Mouse (Mus musculus): ENCODE measurements at regions not wholly inside any gene's neighbourhood (a gene's known extent, or its start where the extent isn't known, plus 50 kb on each side); places are given as distances from the start of the nearest gene placed in this dataset.
A peak's percentile ranks its signal among the peaks of the same experiment; 100 is the strongest.

DNA sequence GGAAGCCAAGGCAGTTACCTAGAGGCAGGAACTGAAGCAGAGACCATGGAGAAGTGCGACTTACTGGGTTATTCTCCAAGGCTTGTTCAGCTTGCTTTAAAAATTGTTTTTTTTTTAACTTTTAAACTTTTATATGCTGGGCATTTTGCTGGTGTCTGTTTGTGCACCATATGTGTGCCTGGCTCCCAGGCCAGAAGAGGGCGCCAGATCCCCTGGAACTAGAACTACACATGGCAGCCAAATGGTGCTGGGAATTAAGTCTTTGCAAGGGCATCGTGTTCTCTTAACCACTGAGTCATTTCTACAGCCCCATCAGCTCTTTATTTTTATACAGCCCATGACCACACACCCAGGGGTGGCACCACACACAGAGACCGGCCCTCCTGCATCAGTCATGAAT lies 269.7 kb upstream of the Dio3 start:
- intact Hi-C loops (cut with DNase I), result no loop called here

DNA sequence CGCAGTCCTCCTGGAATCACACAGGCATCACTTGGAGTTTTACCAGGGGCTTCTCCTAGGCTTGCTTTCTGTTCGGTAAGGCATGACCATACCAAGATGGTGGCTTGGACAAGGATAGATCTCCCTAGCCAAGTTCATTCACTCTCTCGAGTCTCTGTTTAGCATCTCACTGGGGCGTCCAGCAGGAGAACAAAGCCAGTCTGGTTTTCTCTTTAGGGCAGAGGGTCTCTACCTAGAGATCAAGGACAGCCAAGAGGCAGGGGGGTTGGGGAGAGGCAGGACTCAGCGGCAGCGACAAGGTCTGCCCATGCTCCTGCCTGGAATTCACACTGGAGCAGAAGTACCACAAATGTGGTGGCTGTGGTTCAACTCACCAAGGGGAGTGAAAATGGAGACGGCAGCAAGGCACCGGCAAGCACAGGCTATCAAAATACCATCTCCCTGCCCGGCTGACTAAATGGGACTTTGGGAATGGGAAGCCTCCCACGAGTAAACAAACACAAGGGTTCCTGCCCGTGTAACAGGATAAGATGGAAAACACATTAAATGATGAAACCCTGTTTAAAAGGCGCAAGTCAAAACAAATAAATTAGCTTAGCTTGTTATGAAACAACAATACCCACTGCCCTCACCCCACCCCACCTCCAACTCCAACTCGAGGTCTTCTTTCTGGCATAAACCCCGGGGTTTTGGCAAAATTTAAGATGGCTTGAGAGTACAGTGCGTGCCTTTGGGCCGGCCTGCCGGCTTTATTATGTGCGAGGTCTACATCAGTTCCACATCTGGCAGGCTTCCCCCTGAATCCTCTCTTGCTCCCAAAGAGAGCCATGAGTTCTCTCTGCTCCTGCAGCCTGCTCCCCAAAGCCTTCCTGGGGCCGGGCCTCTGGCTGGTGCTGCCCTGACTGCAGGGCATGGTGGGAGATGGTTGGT lies 258.1 kb upstream of the Dio3 start:
- intact Hi-C loops (cut with DNase I), result no loop called here
- H3K4me3 ChIP-seq, result 0 out of 2 replicates have a peak overlapping the region, but pooled peaks have one; percentile 9
- no peak for TF ChIP-seq CTCF (IDR thresholded peaks at IDR 0.05)
- peak overlapping the region; percentile 16; the same call in 1 of the 2 replicates for H3K27ac ChIP-seq
- DNase-seq, result peak; percentile 63

More for the DNA sequence above, 269.7 kb upstream of the Dio3 start:
- peak; percentile 34 for TF ChIP-seq CTCF (IDR thresholded peaks at IDR 0.05)
- no peak overlapping the region for H3K27ac ChIP-seq
- no peak overlapping the region for H3K4me3 ChIP-seq
- DNase-seq, result no peak

GRCm38 (mm10) chr12:110021690-110022089 lies 257.2 kb upstream of the Dio3 start:
- DNase-seq, result no peak
- Histone ChIP-seq H3K4me3 (no peak overlapping the region), H3K27ac (no peak overlapping the region)
- intact Hi-C loops (cut with DNase I), result no loop called here
- no peak for TF ChIP-seq CTCF (IDR thresholded peaks at IDR 0.05)

GRCm38 (mm10) chr12:110022631-110023030 lies 256.2 kb upstream of the Dio3 start:
- TF ChIP-seq CTCF (IDR thresholded peaks at IDR 0.05), result no peak
- intact Hi-C loops (cut with DNase I), result no loop called here
- no peak for DNase-seq
- no peak overlapping the region for H3K4me3 ChIP-seq
- H3K27ac ChIP-seq, result no peak overlapping the region

- intact Hi-C loops (cut with DNase I), result no loop called here
- H3K27ac ChIP-seq, result no peak overlapping the region
- no peak overlapping the region for H3K4me3 ChIP-seq
- no peak for TF ChIP-seq CTCF (IDR thresholded peaks at IDR 0.05)
- DNase-seq, result no peak
These were observed 255.4 kb upstream of the Dio3 start for GRCm38 (mm10) chr12:110023192-110024101.

GRCm38 (mm10) chr12:110024295-110024694 lies 254.6 kb upstream of the Dio3 start:
- Histone ChIP-seq H3K27ac (no peak overlapping the region), H3K4me3 (no peak overlapping the region)
- DNase-seq, result no peak
- no peak for TF ChIP-seq CTCF (IDR thresholded peaks at IDR 0.05)
- intact Hi-C loops (cut with DNase I), result no loop called here

DNA sequence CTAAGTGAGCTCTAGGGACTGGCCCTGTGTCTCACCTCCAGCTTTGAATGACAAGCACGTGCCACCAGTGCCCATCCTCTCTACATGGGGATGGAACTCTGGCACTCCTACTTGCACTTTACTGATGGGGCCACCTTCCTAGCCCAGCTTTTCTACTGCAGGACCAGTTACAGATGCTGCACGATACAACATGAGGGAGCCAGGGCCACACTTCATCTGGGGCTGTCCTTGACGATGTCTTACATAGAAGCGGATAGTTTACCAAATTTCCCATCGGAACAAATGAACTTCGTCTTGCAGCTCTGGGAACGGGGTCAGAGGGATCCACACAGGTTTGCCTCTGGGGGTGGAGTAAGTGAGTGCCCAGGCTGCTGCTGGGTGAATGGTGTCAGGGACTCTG lies 253.7 kb upstream of the Dio3 start:
- intact Hi-C loops (cut with DNase I), result no loop called here
- TF ChIP-seq CTCF (IDR thresholded peaks at IDR 0.05), result no peak
- no peak overlapping the region for H3K27ac ChIP-seq

GRCm38 (mm10) chr12:110026033-110026750 lies 252.7 kb upstream of the Dio3 start:
- DNase-seq, result no peak
- no peak overlapping the region for H3K27ac ChIP-seq
- H3K4me3 ChIP-seq, result no peak overlapping the region
- no peak for TF ChIP-seq CTCF (IDR thresholded peaks at IDR 0.05)
- intact Hi-C loops (cut with DNase I), result no loop called here

More for the DNA sequence above, 253.7 kb upstream of the Dio3 start:
- DNase-seq, result no peak
- H3K4me3 ChIP-seq, result no peak overlapping the region

GRCm38 (mm10) chr12:110027345-110027744 lies 251.5 kb upstream of the Dio3 start:
- intact Hi-C loops (cut with DNase I), result no loop called here
- H3K27ac ChIP-seq, result no peak overlapping the region
- H3K4me3 ChIP-seq, result no peak overlapping the region
- DNase-seq, result no peak
- TF ChIP-seq CTCF (IDR thresholded peaks at IDR 0.05), result no peak

DNA sequence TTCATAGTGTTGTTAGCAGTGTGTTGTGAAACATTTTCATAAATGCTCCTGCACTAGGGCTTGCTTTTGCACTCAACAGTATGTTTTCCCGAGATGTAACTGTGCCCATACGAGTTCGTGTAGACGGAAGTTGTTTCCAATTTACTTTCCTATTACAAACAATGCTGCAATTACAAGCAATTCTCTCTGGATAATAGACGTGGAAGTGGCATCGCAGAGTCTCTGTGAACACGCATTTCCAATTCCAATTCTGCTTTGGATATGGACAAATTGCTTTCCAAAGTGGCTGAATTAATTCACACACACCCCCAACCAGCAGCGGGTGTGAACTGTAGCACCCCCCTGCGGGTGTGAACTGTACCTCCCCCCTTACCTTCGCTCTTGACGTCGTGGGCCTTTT lies 250.9 kb upstream of the Dio3 start:
- H3K4me3 ChIP-seq, result no peak overlapping the region
- intact Hi-C loops (cut with DNase I), result no loop called here
- no peak overlapping the region for H3K27ac ChIP-seq
- no peak for TF ChIP-seq CTCF (IDR thresholded peaks at IDR 0.05)
- no peak for DNase-seq

DNA sequence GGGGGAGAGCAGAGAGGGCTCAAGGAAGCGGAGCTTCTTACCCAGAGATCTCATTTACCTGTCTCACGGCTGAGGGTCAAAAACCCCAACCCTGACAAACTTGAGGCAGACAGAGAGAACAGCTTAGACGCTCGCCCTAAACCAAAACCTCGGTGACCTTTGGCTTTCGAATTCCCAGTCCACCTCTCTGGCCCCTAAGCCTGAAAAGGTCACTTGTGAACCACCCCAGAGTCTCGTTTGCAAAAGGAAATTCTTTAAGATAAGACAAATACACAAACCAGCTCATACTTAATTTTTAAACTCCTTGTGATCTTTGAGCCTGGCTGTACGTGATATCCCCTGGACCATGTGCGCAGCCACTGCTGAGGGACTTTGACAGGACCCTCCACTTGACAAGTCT lies 250.2 kb upstream of the Dio3 start:
- TF ChIP-seq CTCF (IDR thresholded peaks at IDR 0.05), result no peak
- H3K27ac ChIP-seq, result no peak overlapping the region
- H3K4me3 ChIP-seq, result no peak overlapping the region
- intact Hi-C loops (cut with DNase I), result no loop called here
- no peak for DNase-seq

DNA sequence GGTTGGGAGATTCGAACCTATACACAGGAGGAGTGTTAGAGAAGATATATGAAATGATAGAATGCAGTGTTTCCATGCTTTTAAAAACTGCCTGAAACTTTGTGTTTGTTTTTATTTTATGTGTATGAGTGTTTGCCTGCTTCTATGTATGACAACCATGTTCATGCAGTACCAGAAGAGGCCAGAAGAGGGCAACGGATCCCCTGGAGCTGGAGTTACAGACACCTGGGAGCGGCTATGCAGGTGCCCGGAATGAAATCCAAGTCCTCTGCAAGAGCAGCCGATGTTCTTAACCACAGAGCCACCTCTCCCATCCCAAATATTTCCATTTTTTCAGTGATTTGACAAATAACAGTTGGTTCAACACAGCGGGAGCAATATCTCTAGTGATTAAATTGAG lies 247.5 kb upstream of the Dio3 start:
- Histone ChIP-seq H3K27ac (no peak overlapping the region), H3K4me3 (no peak overlapping the region)
- no peak for DNase-seq
- TF ChIP-seq CTCF (IDR thresholded peaks at IDR 0.05), result peak; percentile 43; the same call in 1 of the 2 replicates
- intact Hi-C loops (cut with DNase I), result no loop called here
